Mouse (Mus musculus): Measurements from ENCODE around the gene Slc9a9.

Gene Slc9a9

GRCm38 (mm10) chr9:94955645-94956044 is 285.9 kb downstream of the Slc9a9 start:
- DNase-seq (ENCODE audit: low read depth): no peak

GRCm38 (mm10) chr9:94958382-94958781 is 288.7 kb downstream of the Slc9a9 start:
- no peak for DNase-seq (ENCODE audit: low read depth)

DNA sequence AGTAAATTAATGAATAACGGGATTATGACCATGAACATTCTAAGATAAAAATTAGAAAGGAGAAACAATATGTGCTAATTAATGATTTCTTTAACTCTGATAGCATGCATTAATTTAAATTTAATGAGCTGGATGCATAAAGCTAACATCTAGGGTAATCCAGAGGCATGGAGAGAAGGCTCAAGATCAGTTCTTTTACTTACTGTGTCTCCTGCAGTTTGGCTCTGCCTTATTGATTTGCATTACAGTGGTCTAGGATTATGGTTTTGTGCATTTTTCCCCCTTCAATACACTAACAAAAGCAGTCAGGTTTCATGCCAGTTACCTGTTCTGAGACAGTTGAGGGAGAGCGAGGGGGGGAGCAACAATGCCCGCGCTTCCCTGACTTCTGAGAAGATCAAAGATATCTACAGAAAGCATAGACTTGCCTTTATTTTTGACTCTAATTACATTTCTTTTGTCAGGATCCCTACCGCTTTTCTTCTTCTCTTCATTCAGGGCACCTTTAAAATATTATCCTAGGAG is 298.9 kb downstream of the Slc9a9 start:
- DNase-seq (ENCODE audit: low read depth): no peak

DNA sequence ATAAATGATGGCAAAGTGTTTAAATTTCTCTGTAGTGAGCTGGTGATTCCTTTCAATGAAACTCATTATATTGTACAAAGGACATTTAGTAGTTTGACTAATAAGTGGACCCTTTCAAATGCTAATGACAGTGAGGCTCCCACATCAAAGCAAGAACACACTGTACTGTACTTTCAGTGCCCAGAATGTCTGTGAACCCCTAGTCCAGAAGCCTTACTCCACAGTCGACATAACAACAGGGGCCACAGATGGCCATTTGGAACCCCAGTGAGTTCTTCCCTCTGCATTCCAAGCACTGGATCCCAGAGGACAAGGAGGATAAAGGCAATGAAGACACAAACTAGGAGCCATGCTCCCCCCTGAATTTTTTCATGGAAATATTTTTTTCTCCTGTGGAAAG is 299.4 kb downstream of the Slc9a9 start:
- DNase-seq (ENCODE audit: low read depth): no peak

DNA sequence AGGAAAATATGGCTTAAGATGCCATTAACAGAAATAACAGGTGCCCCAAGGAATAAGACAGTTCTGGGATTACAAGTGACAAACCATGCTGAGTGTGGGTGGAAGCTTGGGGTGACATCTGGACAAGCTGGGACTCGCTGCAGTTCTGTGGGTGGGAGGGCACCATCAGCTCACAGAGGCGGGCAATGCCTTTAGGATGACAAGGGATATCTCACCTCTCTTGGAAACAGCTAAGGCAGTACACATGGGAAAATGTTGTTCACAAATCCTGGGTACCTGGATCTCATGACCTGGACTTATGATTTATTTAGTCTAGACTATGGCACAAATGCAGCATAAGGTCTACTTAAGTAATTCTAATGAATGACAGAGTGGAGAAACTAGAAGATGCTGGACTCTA is 302.3 kb downstream of the Slc9a9 start:
- no peak for DNase-seq (ENCODE audit: low read depth)

DNA sequence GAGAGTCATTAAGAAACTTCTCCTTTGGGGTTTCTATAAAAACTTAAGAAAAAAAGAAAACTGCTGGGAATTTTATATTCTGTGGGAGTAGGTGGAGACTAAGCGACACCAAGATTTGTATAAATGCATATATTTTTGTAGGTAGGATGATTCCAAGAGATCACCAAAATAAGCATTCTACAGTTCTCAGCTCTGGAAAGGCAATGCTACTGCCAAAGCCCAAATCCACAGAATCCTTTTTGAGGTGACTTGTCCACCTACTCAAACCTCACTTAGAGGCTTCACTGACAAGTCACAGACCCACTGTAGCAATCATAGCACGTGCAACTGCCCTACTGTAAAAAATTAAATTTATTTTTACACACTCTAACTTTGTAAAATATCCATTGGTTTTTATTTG is 303.0 kb downstream of the Slc9a9 start:
- DNase-seq (ENCODE audit: low read depth): no peak

- no peak for DNase-seq (ENCODE audit: low read depth)
Observed at GRCm38 (mm10) chr9:94976191-94976590, 306.5 kb downstream of the Slc9a9 start.

GRCm38 (mm10) chr9:94993575-94993974 is 323.9 kb downstream of the Slc9a9 start:
- DNase-seq (ENCODE audit: low read depth): no peak

DNA sequence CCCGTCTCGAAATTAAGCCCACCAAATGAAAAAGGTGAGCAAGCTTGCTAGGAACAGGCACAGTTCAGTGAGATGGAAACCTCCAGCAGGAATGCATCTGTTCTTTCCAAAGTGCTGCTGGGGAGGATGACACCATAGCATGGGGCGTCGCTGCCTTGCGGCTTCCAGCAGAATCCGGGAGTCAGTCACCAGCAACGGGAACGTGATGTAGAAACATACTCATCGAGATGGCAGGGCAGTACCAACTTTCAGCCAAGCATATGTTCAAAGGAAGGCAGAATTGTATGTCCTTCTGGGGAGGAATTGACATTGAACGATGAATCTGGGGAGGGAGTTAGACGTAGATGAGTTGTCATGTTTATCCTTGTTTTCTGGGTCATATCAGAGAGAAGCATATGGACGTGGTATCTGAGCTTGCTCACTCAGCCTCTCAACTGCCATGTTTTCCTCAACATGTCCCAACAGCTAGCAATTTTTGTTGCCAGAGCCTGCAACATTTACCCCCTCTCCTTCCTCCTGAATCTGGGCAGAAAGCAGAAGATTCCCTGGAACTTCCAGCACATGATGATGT is 350.5 kb downstream of the Slc9a9 start:
- no peak for DNase-seq (ENCODE audit: low read depth)

GRCm38 (mm10) chr9:95034140-95034970 is 364.6 kb downstream of the Slc9a9 start:
- no peak for DNase-seq (ENCODE audit: low read depth)

- DNase-seq (ENCODE audit: low read depth): no peak
Observed at GRCm38 (mm10) chr9:95036209-95036608, 366.5 kb downstream of the Slc9a9 start.

DNA sequence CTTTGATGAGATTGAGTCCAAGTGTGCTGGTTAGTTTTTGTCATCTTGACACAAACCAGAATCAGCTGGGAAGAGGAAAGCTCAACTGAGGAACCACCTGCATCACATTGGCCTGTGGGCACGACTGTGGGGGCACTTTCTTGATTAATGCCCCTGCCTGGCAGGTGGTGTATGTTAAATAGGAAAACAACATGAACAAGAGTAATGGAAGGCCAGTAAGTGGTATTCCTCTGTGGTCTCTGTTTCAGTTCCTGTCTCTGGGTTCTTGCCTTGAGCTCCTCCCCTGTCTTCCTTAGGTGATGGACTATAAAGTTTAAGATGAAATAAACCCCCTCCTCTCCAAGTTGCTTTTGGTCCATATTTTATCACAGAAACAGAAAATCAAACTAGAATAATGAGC is 372.7 kb downstream of the Slc9a9 start:
- DNase-seq (ENCODE audit: low read depth): no peak

- DNase-seq (ENCODE audit: low read depth): no peak
Observed at GRCm38 (mm10) chr9:95052160-95052559, 382.5 kb downstream of the Slc9a9 start.

DNA sequence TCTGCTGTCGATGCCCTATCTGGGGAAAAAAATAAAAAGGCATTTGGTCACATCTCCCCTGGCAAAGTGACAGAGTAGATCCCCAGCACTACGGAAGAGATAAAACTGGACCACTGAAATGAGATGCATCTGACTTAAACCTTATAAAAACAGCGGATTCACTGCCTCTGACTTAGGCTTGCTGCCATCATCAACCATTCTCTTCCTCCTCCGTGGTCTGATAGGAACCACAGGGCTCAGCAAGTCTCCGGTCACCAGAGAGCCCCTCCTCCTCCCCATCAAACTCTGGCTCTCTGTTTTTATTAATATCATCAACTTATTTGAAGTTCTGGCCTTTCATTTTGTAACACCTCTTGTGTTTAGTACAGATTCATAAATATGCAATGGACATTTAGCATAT is 383.5 kb downstream of the Slc9a9 start:
- no peak for DNase-seq (ENCODE audit: low read depth)

DNA sequence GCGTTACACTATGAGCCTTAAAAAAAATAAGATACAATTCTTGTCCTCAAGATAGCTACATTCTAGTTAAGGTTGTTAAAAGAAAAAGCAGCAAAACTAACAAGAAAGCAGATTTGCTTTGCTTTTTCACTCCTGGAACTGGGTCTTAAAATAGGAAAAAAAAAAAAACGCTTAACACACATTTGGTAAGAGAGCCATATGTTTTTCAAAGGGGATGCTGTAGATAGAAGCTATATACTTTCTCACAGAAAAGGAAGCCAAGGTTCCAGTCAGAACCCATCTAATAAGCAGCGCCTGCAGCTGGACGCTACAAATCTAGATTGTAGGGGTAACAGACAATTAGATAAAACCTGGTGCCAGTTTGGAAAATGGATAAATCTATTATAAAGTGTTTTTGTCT is 386.1 kb downstream of the Slc9a9 start:
- DNase-seq (ENCODE audit: low read depth): no peak

DNA sequence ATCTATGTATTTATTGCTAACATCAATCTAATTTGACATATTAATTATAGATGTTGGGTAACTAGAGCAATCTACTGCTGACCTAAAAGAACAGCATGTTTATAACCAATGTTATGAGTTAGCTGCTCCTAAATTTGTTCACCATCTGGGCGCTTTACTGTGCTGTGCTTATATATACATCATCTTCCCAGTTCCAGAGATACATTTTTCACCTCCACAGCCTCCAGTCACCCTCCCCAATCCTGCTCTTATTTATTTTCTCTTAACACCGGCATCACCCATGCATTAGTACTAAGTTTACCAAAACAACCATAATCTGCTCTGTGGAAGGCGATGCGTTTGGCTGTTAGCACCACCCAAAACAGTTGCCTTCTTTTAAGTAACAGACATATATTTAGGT is 391.0 kb downstream of the Slc9a9 start:
- DNase-seq (ENCODE audit: low read depth): no peak

GRCm38 (mm10) chr9:95067037-95067436 is 397.3 kb downstream of the Slc9a9 start:
- no peak for DNase-seq (ENCODE audit: low read depth)

- no peak for DNase-seq (ENCODE audit: low read depth)
Observed at GRCm38 (mm10) chr9:95068466-95068865, 398.8 kb downstream of the Slc9a9 start.

GRCm38 (mm10) chr9:95070832-95071519 is 401.3 kb downstream of the Slc9a9 start:
- no peak for DNase-seq (ENCODE audit: low read depth)

- DNase-seq (ENCODE audit: low read depth): no peak
Observed at GRCm38 (mm10) chr9:95072450-95072955, 402.8 kb downstream of the Slc9a9 start.

DNA sequence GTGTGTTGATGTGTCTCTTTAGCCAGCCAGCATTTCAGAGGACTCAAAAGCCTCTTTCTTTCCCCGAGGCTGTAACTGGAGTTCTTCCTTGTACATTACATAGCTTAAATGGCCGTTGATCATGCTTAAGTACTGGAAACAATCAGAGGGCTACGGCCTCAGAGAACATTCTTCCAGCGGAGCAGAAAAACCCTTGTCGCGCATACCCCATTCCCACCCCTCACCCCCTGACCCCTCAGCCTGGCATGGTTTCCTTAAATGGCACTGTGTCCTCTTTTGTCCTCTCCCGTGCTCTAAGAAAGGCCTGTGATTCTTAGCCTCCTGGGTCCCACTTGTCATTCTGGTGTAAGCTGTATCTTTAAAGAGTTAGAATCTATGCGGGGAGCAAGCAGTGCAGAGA is 404.0 kb downstream of the Slc9a9 start:
- no peak for DNase-seq (ENCODE audit: low read depth)

DNA sequence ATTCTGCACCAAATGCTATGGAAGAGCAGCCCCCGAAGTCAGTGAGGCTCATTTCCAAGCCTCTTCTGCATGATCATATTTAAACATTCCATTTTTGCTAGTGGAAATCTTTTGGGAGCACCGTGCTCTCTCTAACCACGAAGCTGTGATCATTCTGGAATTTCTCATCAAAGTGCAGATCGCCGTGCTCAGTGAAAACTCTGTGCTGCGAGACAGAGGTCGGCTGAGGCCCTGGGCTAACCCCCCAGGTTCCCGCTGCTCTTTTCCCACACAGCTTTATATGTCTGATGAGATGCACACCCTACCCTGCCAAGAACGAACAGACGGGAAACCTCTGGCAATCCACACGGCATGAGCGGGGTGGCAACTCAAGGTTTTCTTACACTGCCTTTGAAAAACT is 406.1 kb downstream of the Slc9a9 start:
- no peak for DNase-seq (ENCODE audit: low read depth)

- DNase-seq (ENCODE audit: low read depth): no peak
Observed at GRCm38 (mm10) chr9:95077938-95078337, 408.2 kb downstream of the Slc9a9 start.

All from NIH3T3 (cell line).